Mouse (Mus musculus) liver, postnatal 0 days (tissue): ENCODE data around the gene Itpk1. TPM values are rescaled to one million over a fixed set of nuclear protein-coding genes. Genes with fewer than 3 reads are reported as not detected.

Experiments used
- ATAC-seq: fragments of 200-750 bp; cut with Nextera tagmentation; 2 replicates; pipeline ENCODE4 v1.8.0; 2017; ENCODE audit warnings: mild to moderate bottlenecking, moderate library complexity
- DNase-seq: peaks from one replicate; pipeline ENCODE4 v3.0.0-alpha.2; 2016
- H3K27ac ChIP-seq: fragments of 300-500 bp; sonication (generic); 2 replicates; pipeline ENCODE4 v1.5.1; 2014; ENCODE audit warnings: antibody characterized with exemption, moderate library complexity, mild to moderate bottlenecking, low read depth
- H3K27me3 ChIP-seq: fragments of 300-500 bp; sonication (generic); 2 replicates; pipeline ENCODE4 v1.6.1; 2014; ENCODE audit warnings: low read length, control low read depth, mixed read lengths; ENCODE audit not compliant: insufficient read depth
- H3K36me3 ChIP-seq: fragments of 300-500 bp; sonication (generic); replicated peaks from 2 replicates; pipeline ENCODE4 v1.6.1; 2014; ENCODE audit warnings: mild to moderate bottlenecking, control low read depth, low read length, moderate library complexity, mixed read lengths; ENCODE audit not compliant: insufficient read depth
- H3K4me1 ChIP-seq: fragments of 300-500 bp; sonication (generic); 2 replicates; pipeline ENCODE4 v1.6.1; 2014; ENCODE audit warnings: antibody characterized with exemption, mild to moderate bottlenecking, control low read depth; ENCODE audit not compliant: insufficient read depth
- H3K4me2 ChIP-seq: fragments of 300-500 bp; sonication (generic); 2 replicates; pipeline ENCODE4 v1.6.1; 2014; ENCODE audit warnings: low read depth, mild to moderate bottlenecking, low read length, moderate library complexity, mixed read lengths
- H3K4me3 ChIP-seq: fragments of 300-500 bp; sonication (generic); 2 replicates; pipeline ENCODE4 v1.5.1; 2014; ENCODE audit warnings: low read depth, low read length
- H3K9ac ChIP-seq: fragments of 300-500 bp; sonication (generic); replicated peaks from 2 replicates; pipeline ENCODE4 v1.6.1; 2014; ENCODE audit warnings: mild to moderate bottlenecking, moderate library complexity
- H3K9me3 ChIP-seq: fragments of 300-500 bp; sonication (generic); 2 replicates; pipeline ENCODE4 v1.6.1; 2016; ENCODE audit warnings: mild to moderate bottlenecking, control low read depth, low read length, mixed read lengths
- CTCF ChIP-seq: sonication (generic); IDR thresholded peaks from 2 replicates; pipeline ENCODE4 v1.5.1; 2016; ENCODE audit warnings: antibody characterized with exemption, low read depth
- EP300 ChIP-seq: IDR thresholded peaks from 2 replicates; pipeline ENCODE4 v1.6.1; 2016; ENCODE audit warnings: antibody characterized with exemption, low read depth, mild to moderate bottlenecking
- WGBS: fragments of 180-500 bp; shearing (Covaris S2); extraction: QIAGEN DNeasy Blood & Tissue Kit; methylation state at CpG from one replicate; pipeline ENCODE4 v1.1.7; 2014; ENCODE audit not compliant: insufficient replicate concordance; 5-methylcytosine and 5-hydroxymethylcytosine counted together
- polyA plus RNA-seq: library from polyadenylated mRNA; unstranded; fragments of >200 nt; fragmentation: Nextera tagmentation; extraction: Ambion mirVana; gene quantifications from 2 replicates; pipeline ENCODE4 v1.2.1, GENCODE M21; 2015

Itpk1 gene
- polyA plus RNA-seq, 1 experiment from 2014 or later, result 3.6 TPM

- H3K4me3 ChIP-seq, result no peak overlapping the region
- H3K27ac ChIP-seq, result no peak overlapping the region
- no peak for TF ChIP-seq EP300
- no peak for TF ChIP-seq CTCF
- DNase-seq (no peak), ATAC-seq (no peak)
- no peak overlapping the region for H3K4me2 ChIP-seq
- no peaks in the 10 kb centered on the region for H3K36me3 ChIP-seq
- H3K27me3 ChIP-seq, result no peaks in the 10 kb centered on the region
- no peak overlapping the region for H3K9ac ChIP-seq
- no peaks in the 10 kb centered on the region for H3K9me3 ChIP-seq
- 83% methylated on average over 10 of the region's 10 CpGs for WGBS
- H3K4me1 ChIP-seq, result peaks cover 31% of the 10 kb centered on the region
Measured at GRCm38 (mm10) chr12:102706833-102707463, 2.2 kb upstream of the Itpk1 start.

- H3K27me3 ChIP-seq, result no peaks in the 10 kb centered on the region
- no peak for ATAC-seq
- TF ChIP-seq EP300 (no peak), CTCF (no peak)
- H3K4me3 ChIP-seq, result peak overlapping the region; percentile 85; the same call in 1 of the 2 replicates
- DNase-seq, result no peak
- peak overlapping the region; percentile 99 for H3K4me2 ChIP-seq
- H3K9ac ChIP-seq, result no peak overlapping the region; the same call in 1 of the 2 replicates
- H3K9me3 ChIP-seq, result no peaks in the 10 kb centered on the region
- H3K4me1 ChIP-seq, result peaks cover 40% of the 10 kb centered on the region
- H3K27ac ChIP-seq, result no peak overlapping the region
- H3K36me3 ChIP-seq, result no peaks in the 10 kb centered on the region
- WGBS, result 78% methylated on average over 6 of the region's 6 CpGs
Measured at GRCm38 (mm10) chr12:102705906-102706640, 1.3 kb upstream of the Itpk1 start.

GRCm38 (mm10) chr12:102705216-102705871 is 614 bp upstream of the Itpk1 start:
- ATAC-seq (peak; percentile 83), DNase-seq (peak; percentile 90)
- peak overlapping the region; percentile 90 for H3K9ac ChIP-seq
- peak overlapping the region; percentile 99 for H3K4me2 ChIP-seq
- peak overlapping the region; percentile 98 for H3K27ac ChIP-seq
- no peaks in the 10 kb centered on the region for H3K27me3 ChIP-seq
- H3K36me3 ChIP-seq, result no peaks in the 10 kb centered on the region
- WGBS, result 4% methylated on average over 26 of the region's 45 CpGs
- peak overlapping the region; percentile 85 for H3K4me3 ChIP-seq
- no peaks in the 10 kb centered on the region for H3K9me3 ChIP-seq
- TF ChIP-seq CTCF (peak; percentile 92), EP300 (no peak)
- H3K4me1 ChIP-seq, result peaks cover 41% of the 10 kb centered on the region

GRCm38 (mm10) chr12:102703921-102704408 is 765 bp downstream of the Itpk1 start:
- 10% methylated on average over 17 of the region's 17 CpGs for WGBS
- Histone ChIP-seq H3K4me3 (peak overlapping the region; percentile 85), H3K36me3 (no peaks in the 10 kb centered on the region), H3K4me2 (peak overlapping the region; percentile 99), H3K27ac (peak overlapping the region; percentile 98), H3K27me3 (no peaks in the 10 kb centered on the region), H3K4me1 (peaks cover 50% of the 10 kb centered on the region), H3K9me3 (no peaks in the 10 kb centered on the region), H3K9ac (peak overlapping the region; percentile 90)
- DNase-seq (no peak), ATAC-seq (no peak)
- TF ChIP-seq CTCF, result no peak
- TF ChIP-seq EP300, result no peak

GRCm38 (mm10) chr12:102703441-102703840 is 1.3 kb downstream of the Itpk1 start:
- Histone ChIP-seq H3K36me3 (no peaks in the 10 kb centered on the region), H3K4me2 (peak overlapping the region; percentile 99), H3K27ac (peak overlapping the region; percentile 98), H3K9ac (no peak overlapping the region; the same call in 1 of the 2 replicates), H3K27me3 (no peaks in the 10 kb centered on the region), H3K4me1 (peaks cover 54% of the 10 kb centered on the region), H3K4me3 (peak overlapping the region; percentile 85), H3K9me3 (no peaks in the 10 kb centered on the region)
- DNase-seq, result no peak
- ATAC-seq, result no peak
- WGBS, result 45% methylated on average over 6 of the region's 6 CpGs
- no peak for TF ChIP-seq EP300

GRCm38 (mm10) chr12:102703111-102703412 is 1.7 kb downstream of the Itpk1 start:
- DNase-seq, result no peak
- H3K27ac ChIP-seq, result peak overlapping the region; percentile 66; the same call in 1 of the 2 replicates

More at GRCm38 (mm10) chr12:102703111-102703412, 1.7 kb downstream of the Itpk1 start:
- Histone ChIP-seq H3K9me3 (no peaks in the 10 kb centered on the region), H3K4me3 (peak overlapping the region; percentile 85), H3K4me2 (peak overlapping the region; percentile 99), H3K4me1 (peaks cover 58% of the 10 kb centered on the region), H3K27me3 (no peaks in the 10 kb centered on the region), H3K9ac (0 out of 2 replicates have a peak overlapping the region, but pooled peaks have one; percentile 8), H3K36me3 (no peaks in the 10 kb centered on the region)
- WGBS, result 5% methylated on average over 4 of the region's 4 CpGs
- no peak for ATAC-seq
- no peak for TF ChIP-seq EP300
- peak; percentile 39; the same call in 1 of the 2 replicates for TF ChIP-seq CTCF
